Mouse (Mus musculus): ENCODE data around the gene Frmpd1. TPM values are rescaled to one million over a fixed set of nuclear protein-coding genes. Genes with fewer than 3 reads are reported as not detected.

The Frmpd1 gene
- total RNA-seq, 2 experiments from 2014 or later = not detected

GRCm38 (mm10) chr4:45230263-45230662, 45.6 kb downstream of the Frmpd1 start:
- no peak for ATAC-seq (ENCODE audit: poor library complexity, severe bottlenecking)

- no peak for ATAC-seq (ENCODE audit: poor library complexity, severe bottlenecking)
Measured at GRCm38 (mm10) chr4:45238260-45238659, 53.6 kb downstream of the Frmpd1 start.

GRCm38 (mm10) chr4:45241330-45241729, 56.7 kb downstream of the Frmpd1 start:
- ATAC-seq (ENCODE audit: poor library complexity, severe bottlenecking) = no peak

GRCm38 (mm10) chr4:45242163-45242562, 57.5 kb downstream of the Frmpd1 start:
- ATAC-seq (ENCODE audit: poor library complexity, severe bottlenecking) = no peak

- ATAC-seq (ENCODE audit: poor library complexity, severe bottlenecking) = no peak
Measured at GRCm38 (mm10) chr4:45243211-45243902, 58.7 kb downstream of the Frmpd1 start.

- no peak for ATAC-seq (ENCODE audit: poor library complexity, severe bottlenecking)
Measured at GRCm38 (mm10) chr4:45251265-45251664, 66.6 kb downstream of the Frmpd1 start.

- ATAC-seq (ENCODE audit: poor library complexity, severe bottlenecking) = no peak
Measured at GRCm38 (mm10) chr4:45252861-45253262, 68.2 kb downstream of the Frmpd1 start.

GRCm38 (mm10) chr4:45253839-45254601, 69.3 kb downstream of the Frmpd1 start:
- no peak for ATAC-seq (ENCODE audit: poor library complexity, severe bottlenecking)

- ATAC-seq (ENCODE audit: poor library complexity, severe bottlenecking) = no peak
Measured at GRCm38 (mm10) chr4:45259232-45259832, 74.7 kb downstream of the Frmpd1 start.

- ATAC-seq (ENCODE audit: poor library complexity, severe bottlenecking) = no peak
Measured at GRCm38 (mm10) chr4:45261551-45261950, 76.9 kb downstream of the Frmpd1 start.

GRCm38 (mm10) chr4:45267883-45268282, 83.2 kb downstream of the Frmpd1 start:
- no peak for ATAC-seq (ENCODE audit: poor library complexity, severe bottlenecking)

GRCm38 (mm10) chr4:45271041-45271452, 86.4 kb downstream of the Frmpd1 start:
- no peak for ATAC-seq (ENCODE audit: poor library complexity, severe bottlenecking)

- no peak for ATAC-seq (ENCODE audit: poor library complexity, severe bottlenecking)
Measured at GRCm38 (mm10) chr4:45275770-45276169, 91.1 kb downstream of the Frmpd1 start.

GRCm38 (mm10) chr4:45279292-45279691, 94.6 kb downstream of the Frmpd1 start:
- ATAC-seq (ENCODE audit: poor library complexity, severe bottlenecking) = no peak

- ATAC-seq (ENCODE audit: poor library complexity, severe bottlenecking) = peak; percentile 86
Measured at GRCm38 (mm10) chr4:45279981-45280548, 95.4 kb downstream of the Frmpd1 start.

- no peak for ATAC-seq (ENCODE audit: poor library complexity, severe bottlenecking)
Measured at GRCm38 (mm10) chr4:45286318-45286717, 101.6 kb downstream of the Frmpd1 start.

GRCm38 (mm10) chr4:45287906-45288305, 103.2 kb downstream of the Frmpd1 start:
- no peak for ATAC-seq (ENCODE audit: poor library complexity, severe bottlenecking)

- peak; percentile 100 for ATAC-seq (ENCODE audit: poor library complexity, severe bottlenecking)
Measured at GRCm38 (mm10) chr4:45296662-45297564, 112.2 kb downstream of the Frmpd1 start, which contains the start of gene Trmt10b. TSS of gene Trmt10b (plus strand) at chr4:45297127.

GRCm38 (mm10) chr4:45305536-45305935, 120.9 kb downstream of the Frmpd1 start:
- ATAC-seq (ENCODE audit: poor library complexity, severe bottlenecking) = no peak

- ATAC-seq (ENCODE audit: poor library complexity, severe bottlenecking) = peak; percentile 54
Measured at GRCm38 (mm10) chr4:45308046-45308445, 123.4 kb downstream of the Frmpd1 start.
